Mouse (Mus musculus) splenic B cell, adult 2 months (primary cell): ENCODE measurements around the gene Sh3gl2.

Source experiments
- DNase-seq: peaks from one replicate; pipeline ENCODE4 v3.0.0-alpha.2; 2011; ENCODE audit warnings: low read depth, low spot score
- H3K27me3 ChIP-seq: 2 replicates; pipeline ENCODE4 v1.6.1; 2012; ENCODE audit warnings: mild to moderate bottlenecking, low read length, moderate library complexity, mixed read lengths; ENCODE audit not compliant: control insufficient read depth, poor library complexity, insufficient read depth, severe bottlenecking
- H3K36me3 ChIP-seq: 2 replicates; pipeline ENCODE4 v1.6.1; 2012; ENCODE audit warnings: mild to moderate bottlenecking, low read length, moderate library complexity, mixed read lengths; ENCODE audit not compliant: control insufficient read depth, poor library complexity, insufficient read depth, severe bottlenecking

Sh3gl2 gene

DNA sequence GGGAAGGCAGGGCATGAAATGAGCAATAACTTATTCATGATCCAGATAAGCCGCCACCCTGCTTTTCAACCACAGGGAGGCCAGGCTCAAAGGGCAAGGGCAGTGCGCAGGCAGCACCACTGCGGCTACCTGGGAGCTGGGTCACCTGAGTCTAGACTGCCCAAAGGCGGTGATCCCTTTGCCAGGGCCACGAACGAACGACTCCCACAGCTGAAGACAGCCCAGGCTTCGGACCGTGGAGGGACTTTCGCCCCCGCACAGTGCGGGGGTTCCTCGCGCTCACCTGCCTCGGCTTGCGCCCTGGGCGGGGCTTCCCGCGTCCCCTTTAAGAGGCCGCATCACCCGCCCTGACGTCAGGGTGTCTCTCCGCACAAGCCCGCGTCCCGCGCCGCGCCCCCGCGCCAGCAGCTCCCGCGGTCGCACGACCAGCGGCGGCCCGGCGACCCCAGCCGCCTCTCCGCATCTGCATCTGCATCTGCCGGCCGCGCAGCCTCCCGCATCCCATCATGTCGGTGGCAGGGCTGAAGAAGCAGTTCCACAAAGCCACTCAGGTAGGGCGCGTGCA is at the start of gene Sh3gl2:
Sh3gl2 (plus strand) TSS at position 56 of the 565 bp plus-strand sequence.
- no peaks in the 10 kb centered on the region for H3K36me3 ChIP-seq
- no peaks in the 10 kb centered on the region for H3K27me3 ChIP-seq
- DNase-seq = no peak

DNA sequence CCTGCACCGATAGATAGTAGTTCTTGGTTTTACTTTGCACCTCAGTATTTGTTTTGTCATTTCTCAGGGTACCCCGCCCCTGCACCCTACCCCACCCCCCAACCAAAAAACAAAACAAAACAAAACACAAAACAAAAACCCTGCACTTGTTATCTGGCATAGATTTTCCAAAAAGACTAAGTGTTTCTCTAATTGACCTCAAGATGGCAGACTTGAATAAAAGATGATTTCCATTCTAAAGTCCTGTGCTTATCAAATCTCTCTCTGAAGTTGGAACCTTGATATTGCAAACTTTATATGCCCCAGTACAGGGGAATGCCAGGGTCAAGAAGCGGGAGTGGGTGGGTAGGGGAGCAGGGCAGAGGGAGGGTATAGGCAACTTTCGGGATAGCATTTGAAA is 43.8 kb upstream of the Sh3gl2 start:
- Histone ChIP-seq H3K36me3 (no peaks in the 10 kb centered on the region), H3K27me3 (no peaks in the 10 kb centered on the region)
- DNase-seq = no peak

GRCm38 (mm10) chr4:85162468-85163312 is 42.2 kb upstream of the Sh3gl2 start:
- H3K27me3 ChIP-seq = no peaks in the 10 kb centered on the region
- H3K36me3 ChIP-seq = no peaks in the 10 kb centered on the region
- DNase-seq = no peak

DNA sequence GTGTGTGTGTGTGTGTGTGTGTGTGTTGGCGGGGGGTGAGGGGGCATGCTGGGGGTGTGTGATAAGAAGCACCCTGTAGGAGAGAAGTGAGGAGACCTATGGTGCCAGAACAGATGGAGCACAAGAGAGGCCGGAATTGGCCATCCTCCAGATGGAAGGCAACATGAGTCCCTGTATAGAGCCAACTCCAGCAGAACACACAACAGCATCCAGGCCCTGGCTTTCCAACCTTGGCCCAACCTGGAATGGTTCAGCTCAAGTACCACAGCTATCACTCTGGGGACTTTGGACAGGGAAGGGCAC is 41.7 kb upstream of the Sh3gl2 start:
- DNase-seq = no peak
- Histone ChIP-seq H3K27me3 (no peaks in the 10 kb centered on the region), H3K36me3 (no peaks in the 10 kb centered on the region)

GRCm38 (mm10) chr4:85168001-85168400 is 36.9 kb upstream of the Sh3gl2 start:
- no peak for DNase-seq
- no peaks in the 10 kb centered on the region for H3K36me3 ChIP-seq
- H3K27me3 ChIP-seq = no peaks in the 10 kb centered on the region

GRCm38 (mm10) chr4:85175466-85175865 is 29.5 kb upstream of the Sh3gl2 start:
- no peak for DNase-seq
- Histone ChIP-seq H3K27me3 (no peaks in the 10 kb centered on the region), H3K36me3 (no peaks in the 10 kb centered on the region)

DNA sequence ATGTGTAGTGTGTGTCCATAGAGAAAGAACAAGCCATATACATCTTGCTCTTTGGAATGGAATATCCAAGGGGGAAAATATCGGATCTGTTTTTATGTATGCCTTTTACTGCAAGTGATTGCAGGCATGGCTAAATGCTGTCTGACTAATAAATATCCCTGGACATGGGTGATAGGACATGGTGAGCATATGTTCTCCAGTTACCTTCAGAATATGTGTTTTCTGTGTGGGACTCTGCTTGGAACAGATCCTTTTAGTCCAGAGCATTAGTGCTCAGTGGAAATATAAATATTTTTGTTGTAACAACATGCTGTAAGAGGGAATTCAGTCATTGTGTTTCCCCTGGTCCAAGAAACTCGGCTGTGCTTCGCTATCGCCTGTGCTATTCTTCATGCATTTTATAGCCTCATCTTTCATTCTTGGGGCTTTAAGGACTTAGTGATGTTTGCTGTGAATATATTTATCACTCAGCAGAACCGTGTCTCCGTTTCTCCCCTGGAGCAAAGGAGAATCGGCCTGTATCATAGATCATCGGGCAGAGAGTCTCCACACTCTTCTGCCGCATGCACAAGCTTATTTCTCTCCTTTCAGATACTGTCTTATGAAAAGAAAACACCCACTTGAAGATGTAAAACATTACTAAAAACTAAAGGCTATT is 26.4 kb upstream of the Sh3gl2 start:
- no peaks in the 10 kb centered on the region for H3K36me3 ChIP-seq
- H3K27me3 ChIP-seq = no peaks in the 10 kb centered on the region
- no peak for DNase-seq

- Histone ChIP-seq H3K27me3 (no peaks in the 10 kb centered on the region), H3K36me3 (no peaks in the 10 kb centered on the region)
- no peak for DNase-seq
These were observed 18.9 kb upstream of the Sh3gl2 start for GRCm38 (mm10) chr4:85186011-85186410.

GRCm38 (mm10) chr4:85196201-85196600 is 8.7 kb upstream of the Sh3gl2 start:
- Histone ChIP-seq H3K27me3 (no peaks in the 10 kb centered on the region), H3K36me3 (no peaks in the 10 kb centered on the region)
- DNase-seq = no peak

- DNase-seq = no peak
- H3K36me3 ChIP-seq = no peaks in the 10 kb centered on the region
These were observed 6.5 kb upstream of the Sh3gl2 start for GRCm38 (mm10) chr4:85198431-85198830.

GRCm38 (mm10) chr4:85202582-85202981 is 2.3 kb upstream of the Sh3gl2 start:
- DNase-seq = no peak
- no peaks in the 10 kb centered on the region for H3K27me3 ChIP-seq
- H3K36me3 ChIP-seq = no peaks in the 10 kb centered on the region

More at GRCm38 (mm10) chr4:85198431-85198830, 6.5 kb upstream of the Sh3gl2 start:
- H3K27me3 ChIP-seq = no peaks in the 10 kb centered on the region

- Histone ChIP-seq H3K27me3 (no peaks in the 10 kb centered on the region), H3K36me3 (no peaks in the 10 kb centered on the region)
- no peak for DNase-seq
These were observed 798 bp downstream of the Sh3gl2 start for GRCm38 (mm10) chr4:85205636-85206211.

- Histone ChIP-seq H3K27me3 (no peaks in the 10 kb centered on the region), H3K36me3 (no peaks in the 10 kb centered on the region)
- DNase-seq = no peak
These were observed 1.9 kb downstream of the Sh3gl2 start for GRCm38 (mm10) chr4:85206675-85207400.

GRCm38 (mm10) chr4:85207515-85207914 is 2.6 kb downstream of the Sh3gl2 start:
- Histone ChIP-seq H3K36me3 (no peaks in the 10 kb centered on the region), H3K27me3 (no peaks in the 10 kb centered on the region)
- no peak for DNase-seq
